Comparison of ENCODE assay signal across 14 mouse cellular contexts in the genomic region with DNA sequence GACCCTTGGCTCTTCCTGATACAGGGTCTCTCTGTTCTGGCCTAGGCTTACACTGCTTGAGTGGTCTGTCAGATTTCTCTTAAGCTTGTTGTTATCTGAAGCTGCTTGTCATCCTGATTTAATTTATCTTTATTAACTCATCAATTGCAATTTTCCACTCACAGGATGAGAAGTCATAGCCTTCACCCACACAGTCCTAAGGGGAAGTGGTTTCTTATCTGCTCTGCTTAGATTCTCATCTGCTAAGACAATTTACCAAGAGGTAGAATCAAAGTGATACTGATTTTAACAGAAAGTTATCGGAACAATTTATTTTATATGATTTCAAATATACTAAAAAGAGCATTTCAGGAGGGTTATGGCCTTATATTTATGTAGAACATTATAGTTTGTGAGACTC.
"Had no signal": no experiment of that assay in that cellular context is flagged by ENCODE, and none has a peak within 500 bp of the region (broad histone marks: within the 10 kb centered on the region; RNA-seq: fewer than 3 reads in every experiment).

No protein-coding gene starts in this region.

- H3K4me2 ChIP-seq: limb, embryonic 15.5 days; liver, embryonic 12.5 days; lung, embryonic 15.5 days; midbrain, embryonic 13.5 days had no signal

- DNase-seq: kidney, postnatal 25 days; layer of hippocampus, adult 9-11 months; layer of hippocampus, postnatal 36 days; lung, postnatal 14 days; retina, postnatal 1 day; right cerebral cortex, postnatal 4 days; spleen, adult 18-20 months; thymus, adult 18-20 months; thymus, postnatal 14 days had no signal

- H3K4me1 ChIP-seq: liver, embryonic 12.5 days had no signal

- H3K4me3 ChIP-seq: limb, embryonic 15.5 days; liver, embryonic 12.5 days; lung, embryonic 15.5 days; midbrain, embryonic 13.5 days had no signal

- H3K36me3 ChIP-seq: limb, embryonic 15.5 days; liver, embryonic 12.5 days; lung, embryonic 15.5 days; midbrain, embryonic 13.5 days had no signal

- H3K27me3 ChIP-seq: limb, embryonic 15.5 days; liver, embryonic 12.5 days; lung, embryonic 15.5 days; midbrain, embryonic 13.5 days had no signal

- H3K9me3 ChIP-seq: limb, embryonic 15.5 days; liver, embryonic 12.5 days; lung, embryonic 15.5 days; midbrain, embryonic 13.5 days had no signal

- ATAC-seq: liver, embryonic 12.5 days; midbrain, embryonic 13.5 days had no signal

- H3K9ac ChIP-seq: limb, embryonic 15.5 days; liver, embryonic 12.5 days; lung, embryonic 15.5 days; midbrain, embryonic 13.5 days had no signal

- H3K27ac ChIP-seq: limb, embryonic 15.5 days; liver, embryonic 12.5 days; lung, embryonic 15.5 days; macrophage; midbrain, embryonic 13.5 days had no signal
